Mouse (Mus musculus) liver, embryonic 14.5 days (tissue): ENCODE results near the gene Vamp3.

Experiments used
- CTCF ChIP-seq: IDR thresholded peaks from 2 replicates; pipeline ENCODE4 v1.5.1; 2016; ENCODE audit warnings: antibody characterized with exemption, low read depth, control low read depth
- EP300 ChIP-seq: IDR thresholded peaks from 2 replicates; pipeline ENCODE4 v1.6.1; 2016; ENCODE audit warnings: antibody characterized with exemption, low read depth

DNA sequence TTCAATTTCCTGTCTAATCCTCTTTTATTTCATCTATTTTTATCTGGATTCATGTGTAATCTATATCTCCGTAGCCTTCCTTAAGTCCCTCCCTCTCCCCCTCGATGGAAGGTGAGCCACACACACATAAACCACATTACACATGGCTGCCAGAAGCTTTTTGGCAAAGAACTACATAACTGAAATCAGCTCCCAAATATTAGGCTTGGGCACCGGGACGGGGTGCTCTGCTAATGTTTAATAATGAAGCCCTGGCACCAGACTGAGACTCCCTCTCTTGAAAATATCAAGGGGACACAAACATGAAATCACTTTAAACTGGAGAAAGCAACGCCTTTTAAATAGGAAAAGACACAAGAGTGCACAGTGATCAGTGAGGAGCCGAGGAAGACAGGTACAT, 48.1 kb upstream of the Vamp3 start:
- TF ChIP-seq CTCF: no peak
- TF ChIP-seq EP300: no peak
